Mouse (Mus musculus) intestine, postnatal 0 days (tissue): ENCODE measurements around the gene Pakap. TPM values are rescaled to one million over a fixed set of nuclear protein-coding genes. Genes with fewer than 3 reads are reported as not detected.

Source experiments
- ATAC-seq: fragments of 200-750 bp; cut with Nextera tagmentation; 2 replicates; pipeline ENCODE4 v1.8.0; 2017; ENCODE audit warnings: mild to moderate bottlenecking, moderate TSS enrichment, moderate library complexity
- H3K27ac ChIP-seq: fragments of 300-500 bp; sonication (generic); 2 replicates; pipeline ENCODE4 v1.5.1; 2014; ENCODE audit warnings: mild to moderate bottlenecking, low read depth, low read length, moderate library complexity
- H3K27me3 ChIP-seq: fragments of 300-500 bp; sonication (generic); replicated peaks from 2 replicates; pipeline ENCODE4 v1.6.1; 2014; ENCODE audit warnings: low read length, mixed read lengths; ENCODE audit not compliant: control insufficient read depth, insufficient read depth
- H3K36me3 ChIP-seq: fragments of 300-500 bp; sonication (generic); 2 replicates; pipeline ENCODE4 v1.6.1; 2014; ENCODE audit warnings: mild to moderate bottlenecking, moderate library complexity; ENCODE audit not compliant: control insufficient read depth, insufficient read depth
- H3K4me1 ChIP-seq: fragments of 300-500 bp; sonication (generic); replicated peaks from 2 replicates; pipeline ENCODE4 v1.6.1; 2014; ENCODE audit warnings: antibody characterized with exemption, low read length, mixed read lengths; ENCODE audit not compliant: control insufficient read depth, insufficient read depth
- H3K4me2 ChIP-seq: fragments of 300-500 bp; sonication (generic); replicated peaks from 2 replicates; pipeline ENCODE4 v1.6.1; 2014; ENCODE audit warnings: low read depth, mild to moderate bottlenecking, moderate library complexity
- H3K4me3 ChIP-seq: fragments of 300-500 bp; sonication (generic); 2 replicates; pipeline ENCODE4 v1.5.1; 2014; ENCODE audit warnings: low read depth, low read length
- H3K9ac ChIP-seq: fragments of 300-500 bp; sonication (generic); 2 replicates; pipeline ENCODE4 v1.6.1; 2014; ENCODE audit warnings: mild to moderate bottlenecking, low read depth, low read length
- H3K9me3 ChIP-seq: fragments of 300-500 bp; sonication (generic); 2 replicates; pipeline ENCODE4 v1.6.1; 2016; ENCODE audit warnings: mixed run types; ENCODE audit not compliant: control insufficient read depth
- CTCF ChIP-seq: sonication (generic); IDR thresholded peaks from 2 replicates; pipeline ENCODE4 v1.5.1; 2016; ENCODE audit warnings: low read depth, mild to moderate bottlenecking, control low read depth, antibody characterized with exemption, moderate library complexity
- WGBS: fragments of 180-500 bp; shearing (Covaris S2); extraction: QIAGEN DNeasy Blood & Tissue Kit; methylation state at CpG from one replicate; pipeline ENCODE4 v1.1.7; 2014; 5-methylcytosine and 5-hydroxymethylcytosine counted together
- polyA plus RNA-seq: library from polyadenylated mRNA; unstranded; fragments of >200 nt; fragmentation: Nextera tagmentation; extraction: Ambion mirVana; gene quantifications from 2 replicates; pipeline ENCODE4 v1.2.1, GENCODE M21; 2015

The Pakap gene
- polyA plus RNA-seq, 1 experiment from 2014 or later = 8.6 TPM

DNA sequence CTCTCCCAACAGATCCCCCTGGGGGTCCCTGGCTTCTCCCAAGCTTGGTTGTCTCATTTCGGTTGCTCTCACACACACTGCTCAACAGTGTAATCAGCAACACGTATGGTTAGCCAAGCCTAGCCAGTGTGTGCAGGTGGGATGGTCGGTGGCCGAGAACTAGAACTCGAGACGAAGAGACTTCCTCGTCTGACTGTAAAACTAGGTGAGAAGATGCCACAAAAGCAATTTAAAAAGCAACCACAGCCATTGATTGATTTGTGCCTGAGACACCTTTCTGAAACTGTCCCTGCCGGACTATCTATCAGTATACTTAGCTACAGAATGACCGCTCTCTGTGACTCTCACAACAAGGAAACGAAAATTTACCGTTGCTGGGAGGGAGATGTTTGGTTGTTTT is 187.1 kb downstream of the Pakap start:
- no peak overlapping the region for H3K4me2 ChIP-seq
- H3K27ac ChIP-seq = no peak overlapping the region
- ATAC-seq = no peak
- no peak overlapping the region for H3K4me3 ChIP-seq
- WGBS = 89% methylated on average over 11 of the region's 11 CpGs
- H3K9me3 ChIP-seq = no peaks in the 10 kb centered on the region
- H3K4me1 ChIP-seq = no peaks in the 10 kb centered on the region
- no peaks in the 10 kb centered on the region; the same call in 1 of the 2 replicates for H3K36me3 ChIP-seq
- H3K27me3 ChIP-seq = no peaks in the 10 kb centered on the region
- no peak overlapping the region for H3K9ac ChIP-seq
- TF ChIP-seq CTCF = no peak

GRCm38 (mm10) chr4:57757997-57758396 is 190.0 kb downstream of the Pakap start:
- ATAC-seq = no peak
- no peak for TF ChIP-seq CTCF
- 65% methylated on average over 11 of the region's 11 CpGs for WGBS

DNA sequence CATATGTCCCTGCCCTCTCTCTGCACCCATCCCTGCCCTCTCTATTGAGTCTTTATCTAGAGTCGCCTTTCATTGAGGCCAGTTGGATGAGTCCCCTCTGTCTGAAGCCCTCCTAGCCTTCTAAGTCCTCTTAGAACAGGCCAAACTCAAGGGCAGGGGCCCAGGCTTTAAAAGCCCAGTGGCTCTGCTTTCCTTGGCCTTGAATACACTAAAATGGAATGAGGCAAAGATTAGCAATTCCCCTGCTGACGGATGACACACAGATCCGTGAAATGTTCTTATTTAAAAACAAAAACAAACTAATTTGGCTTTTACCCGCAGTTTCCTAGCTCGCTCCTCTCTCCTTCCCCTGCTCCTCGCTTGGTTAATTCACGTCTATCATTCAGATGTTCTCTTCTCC is 194.4 kb downstream of the Pakap start:
- Histone ChIP-seq H3K36me3 (no peaks in the 10 kb centered on the region), H3K9me3 (no peaks in the 10 kb centered on the region), H3K27ac (no peak overlapping the region), H3K4me3 (no peak overlapping the region), H3K4me2 (no peak overlapping the region), H3K9ac (no peak overlapping the region), H3K27me3 (no peaks in the 10 kb centered on the region), H3K4me1 (no peaks in the 10 kb centered on the region)
- no peak for ATAC-seq
- no peak for TF ChIP-seq CTCF
- WGBS = 68% methylated on average over 7 of the region's 7 CpGs

More at GRCm38 (mm10) chr4:57757997-57758396, 190.0 kb downstream of the Pakap start:
- no peak overlapping the region for H3K4me2 ChIP-seq
- no peak overlapping the region for H3K9ac ChIP-seq
- H3K4me3 ChIP-seq = no peak overlapping the region
- H3K4me1 ChIP-seq = no peaks in the 10 kb centered on the region
- no peaks in the 10 kb centered on the region for H3K36me3 ChIP-seq
- H3K27me3 ChIP-seq = no peaks in the 10 kb centered on the region
- no peaks in the 10 kb centered on the region for H3K9me3 ChIP-seq
- H3K27ac ChIP-seq = no peak overlapping the region

GRCm38 (mm10) chr4:57764392-57764791 is 196.4 kb downstream of the Pakap start:
- no peak overlapping the region for H3K27ac ChIP-seq
- no peak overlapping the region for H3K4me2 ChIP-seq
- no peaks in the 10 kb centered on the region for H3K9me3 ChIP-seq
- H3K27me3 ChIP-seq = no peaks in the 10 kb centered on the region
- no peak overlapping the region for H3K4me3 ChIP-seq
- no peak overlapping the region for H3K9ac ChIP-seq
- no peaks in the 10 kb centered on the region for H3K36me3 ChIP-seq
- 55% methylated on average over 1 of the region's 1 CpGs for WGBS
- no peak for ATAC-seq
- TF ChIP-seq CTCF = no peak
- H3K4me1 ChIP-seq = no peaks in the 10 kb centered on the region

DNA sequence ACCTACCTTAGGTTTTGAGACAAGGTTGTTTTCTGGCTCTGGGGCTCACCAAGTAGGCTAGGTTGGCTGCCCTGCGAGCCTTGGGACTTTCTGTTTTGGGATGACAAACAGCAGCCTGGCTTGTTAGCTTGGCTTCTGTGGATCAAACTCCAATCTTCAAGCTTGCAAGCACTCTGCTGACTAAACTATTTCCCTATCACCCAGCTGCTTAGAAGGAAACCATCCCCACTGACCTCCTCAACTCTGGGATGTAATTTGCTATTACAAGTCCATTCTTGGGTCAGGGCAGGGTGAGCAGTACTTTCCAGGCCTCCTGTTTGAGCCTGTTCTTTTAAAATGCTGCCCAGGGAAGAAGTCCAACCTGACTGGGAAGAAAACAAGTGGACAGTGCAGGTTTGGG is 196.9 kb downstream of the Pakap start:
- H3K9me3 ChIP-seq = no peaks in the 10 kb centered on the region
- H3K36me3 ChIP-seq = no peaks in the 10 kb centered on the region
- no peak overlapping the region for H3K9ac ChIP-seq
- no peak overlapping the region for H3K4me2 ChIP-seq
- no peak overlapping the region for H3K27ac ChIP-seq
- no peaks in the 10 kb centered on the region for H3K27me3 ChIP-seq
- 64% methylated on average over 1 of the region's 1 CpGs for WGBS
- no peak for TF ChIP-seq CTCF
- no peaks in the 10 kb centered on the region for H3K4me1 ChIP-seq
- no peak for ATAC-seq
- H3K4me3 ChIP-seq = no peak overlapping the region

GRCm38 (mm10) chr4:57765806-57766205 is 197.8 kb downstream of the Pakap start:
- TF ChIP-seq CTCF = no peak
- no peaks in the 10 kb centered on the region for H3K27me3 ChIP-seq

DNA sequence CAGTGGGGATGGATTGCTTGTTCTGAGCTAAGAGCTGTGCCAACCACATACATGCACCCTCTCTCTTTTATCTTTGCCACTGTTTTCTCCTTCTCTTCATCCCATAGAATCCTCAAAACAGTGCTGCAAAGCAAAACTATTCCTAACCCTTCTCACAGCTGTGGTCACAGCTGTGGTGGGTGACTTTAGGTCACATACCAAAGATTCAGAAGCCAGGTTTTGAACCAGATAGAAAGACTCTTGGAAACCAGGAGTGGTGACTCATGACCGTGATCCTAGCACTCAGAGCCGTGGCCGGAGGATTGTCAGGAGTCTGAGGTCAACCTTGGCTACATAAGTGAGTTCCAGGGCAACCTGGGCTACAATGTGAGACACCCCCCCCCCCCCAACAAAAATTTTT is 201.0 kb downstream of the Pakap start:
- TF ChIP-seq CTCF = no peak
- Histone ChIP-seq H3K27me3 (no peaks in the 10 kb centered on the region), H3K4me3 (no peak overlapping the region), H3K9ac (no peak overlapping the region), H3K4me2 (no peak overlapping the region), H3K36me3 (no peaks in the 10 kb centered on the region), H3K9me3 (no peaks in the 10 kb centered on the region), H3K4me1 (no peaks in the 10 kb centered on the region), H3K27ac (no peak overlapping the region)
- no peak for ATAC-seq
- WGBS = 73% methylated on average over 3 of the region's 3 CpGs

More at GRCm38 (mm10) chr4:57765806-57766205, 197.8 kb downstream of the Pakap start:
- 65% methylated on average over 4 of the region's 4 CpGs for WGBS
- H3K4me1 ChIP-seq = no peaks in the 10 kb centered on the region
- H3K27ac ChIP-seq = no peak overlapping the region
- no peak for ATAC-seq
- H3K9me3 ChIP-seq = no peaks in the 10 kb centered on the region
- no peak overlapping the region for H3K4me2 ChIP-seq
- no peak overlapping the region for H3K9ac ChIP-seq
- no peak overlapping the region for H3K4me3 ChIP-seq
- H3K36me3 ChIP-seq = no peaks in the 10 kb centered on the region
